Mouse (Mus musculus): Measurements from ENCODE around the gene Vav3.

DNA sequence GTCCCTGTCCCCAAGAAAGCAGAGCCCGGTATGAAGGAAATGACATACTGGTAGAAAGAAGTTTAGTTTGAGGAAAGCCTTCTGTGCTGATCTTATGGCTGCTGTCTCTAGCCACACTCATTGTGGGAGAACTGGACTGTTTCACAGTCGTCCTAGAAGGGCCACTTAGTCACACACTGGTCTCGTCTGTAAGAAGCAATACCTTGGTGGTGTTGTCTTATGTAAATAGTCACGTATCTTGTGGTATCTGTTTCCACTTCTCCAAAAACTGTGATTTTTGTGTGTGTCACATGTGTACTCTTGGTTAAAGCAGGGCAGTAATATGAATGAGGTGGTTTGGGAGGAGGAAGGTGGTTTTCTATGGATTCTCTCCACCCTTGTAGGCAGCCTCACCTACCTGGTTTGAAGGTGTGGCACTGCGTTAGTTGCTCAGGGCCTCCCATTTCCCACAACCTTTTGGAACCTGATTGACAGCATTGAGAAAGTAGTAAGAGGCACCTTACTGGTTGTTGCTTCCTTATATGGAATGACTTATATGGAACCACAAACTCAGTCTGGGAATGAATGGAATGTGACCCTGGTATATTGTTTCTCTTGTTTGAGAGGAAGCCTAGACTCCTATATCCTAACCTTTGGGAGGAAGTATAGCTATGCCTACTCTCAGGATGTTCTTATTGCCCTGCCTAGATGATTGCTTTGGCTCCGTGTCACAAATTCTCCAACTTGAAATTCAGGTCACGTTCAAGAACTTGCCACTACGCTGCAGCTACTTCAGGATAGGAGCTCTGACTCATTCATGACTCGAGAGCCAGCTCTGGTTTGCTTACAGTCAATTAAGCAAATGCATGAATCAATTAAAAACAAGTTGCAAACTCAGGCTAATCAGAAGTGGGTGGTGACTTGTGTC, 28.2 kb downstream of the Vav3 start:
- TF ChIP-seq CTCF (IDR thresholded peaks at IDR 0.05; ENCODE audit: borderline replicate concordance, insufficient read depth, low read length), result no peak
- TF ChIP-seq POLR2A (IDR thresholded peaks at IDR 0.05; ENCODE audit: low read depth, low read length), result no peak

Measured in embryonic fibroblast, embryonic 13.5 days (primary cell).